Mouse (Mus musculus) forebrain, embryonic 11.5 days (tissue): ENCODE data around the gene Gpx4. TPM values are rescaled to one million over a fixed set of nuclear protein-coding genes. Genes with fewer than 3 reads are reported as not detected.

Experiments
- ATAC-seq: fragments of 200-750 bp; cut with Nextera tagmentation; replicated peaks from 2 replicates; pipeline ENCODE4 v1.8.0; 2017; ENCODE audit warnings: moderate TSS enrichment; ENCODE audit not compliant: low FRiP score
- DNase-seq: peaks from one replicate; pipeline ENCODE4 v3.0.0-alpha.2; 2017; ENCODE audit warnings: low spot score
- H3K27ac ChIP-seq: fragments of 300-500 bp; sonication (generic); 2 replicates; pipeline ENCODE4 v1.5.1; 2014; ENCODE audit warnings: low read depth, low read length
- H3K27me3 ChIP-seq: fragments of 300-500 bp; sonication (generic); 2 replicates; pipeline ENCODE4 v1.6.1; 2014; ENCODE audit warnings: mild to moderate bottlenecking, low read length, mixed read lengths; ENCODE audit not compliant: control insufficient read depth, insufficient read depth
- H3K36me3 ChIP-seq: fragments of 300-500 bp; sonication (generic); 2 replicates; pipeline ENCODE4 v1.6.1; 2014; ENCODE audit warnings: mild to moderate bottlenecking, low read length, moderate library complexity, mixed read lengths; ENCODE audit not compliant: control insufficient read depth, insufficient read depth
- H3K4me1 ChIP-seq: fragments of 300-500 bp; sonication (generic); replicated peaks from 2 replicates; pipeline ENCODE4 v1.6.1; 2014; ENCODE audit warnings: low read length, mixed read lengths; ENCODE audit not compliant: control insufficient read depth, insufficient read depth
- H3K4me2 ChIP-seq: fragments of 300-500 bp; sonication (generic); 2 replicates; pipeline ENCODE4 v1.6.1; 2014; ENCODE audit warnings: low read depth, mild to moderate bottlenecking, low read length, moderate library complexity, mixed read lengths; ENCODE audit not compliant: severe bottlenecking
- H3K4me3 ChIP-seq: fragments of 300-500 bp; sonication (generic); 2 replicates; pipeline ENCODE4 v1.5.1; 2014; ENCODE audit warnings: low read depth, low read length
- H3K9ac ChIP-seq: fragments of 300-500 bp; sonication (generic); 2 replicates; pipeline ENCODE4 v1.6.1; 2014; ENCODE audit warnings: low read length
- H3K9me3 ChIP-seq: fragments of 300-500 bp; sonication (generic); 2 replicates; pipeline ENCODE4 v1.6.1; 2016; ENCODE audit warnings: low read length, mixed read lengths; ENCODE audit not compliant: control insufficient read depth
- WGBS: fragments of 180-500 bp; shearing (Covaris S2); extraction: QIAGEN DNeasy Blood & Tissue Kit; methylation state at CpG from one replicate; pipeline ENCODE4 v1.1.7; 2014; 5-methylcytosine and 5-hydroxymethylcytosine counted together
- polyA plus RNA-seq: library from polyadenylated mRNA; unstranded; fragments of >200 nt; fragmentation: Nextera tagmentation; extraction: Ambion mirVana; gene quantifications from 2 replicates; pipeline ENCODE4 v1.2.1, GENCODE M21; 2014

Gpx4 gene
- polyA plus RNA-seq, 1 experiment from 2014 or later = 516 TPM

DNA sequence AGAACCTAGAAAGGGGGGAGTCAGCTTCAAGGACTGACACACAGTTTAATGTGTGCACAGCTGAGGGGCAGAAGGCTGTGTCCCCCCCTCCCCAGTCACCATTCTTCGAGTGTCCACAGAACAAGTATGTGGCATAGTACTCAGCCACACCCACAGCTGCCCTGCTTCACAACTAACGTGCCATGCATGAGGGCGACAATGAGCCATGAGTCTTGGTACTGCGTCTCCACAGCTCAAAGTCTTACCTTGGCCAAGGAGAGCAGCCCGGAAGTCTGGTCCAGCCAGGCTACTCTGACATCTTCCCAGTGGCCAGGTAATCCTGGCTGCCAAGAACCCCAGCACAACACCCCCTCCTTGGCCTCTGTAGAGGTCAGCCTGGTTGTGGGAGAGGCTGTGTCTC lies 45.7 kb downstream of the Gpx4 start:
- no peak overlapping the region for H3K27ac ChIP-seq
- DNase-seq = no peak
- H3K9me3 ChIP-seq = no peaks in the 10 kb centered on the region
- no peak for ATAC-seq
- 86% methylated on average over 5 of the region's 5 CpGs for WGBS
- no peak overlapping the region for H3K9ac ChIP-seq
- H3K4me3 ChIP-seq = no peak overlapping the region
- H3K36me3 ChIP-seq = no peaks in the 10 kb centered on the region
- no peaks in the 10 kb centered on the region for H3K4me1 ChIP-seq
- no peak overlapping the region for H3K4me2 ChIP-seq
- H3K27me3 ChIP-seq = no peaks in the 10 kb centered on the region

DNA sequence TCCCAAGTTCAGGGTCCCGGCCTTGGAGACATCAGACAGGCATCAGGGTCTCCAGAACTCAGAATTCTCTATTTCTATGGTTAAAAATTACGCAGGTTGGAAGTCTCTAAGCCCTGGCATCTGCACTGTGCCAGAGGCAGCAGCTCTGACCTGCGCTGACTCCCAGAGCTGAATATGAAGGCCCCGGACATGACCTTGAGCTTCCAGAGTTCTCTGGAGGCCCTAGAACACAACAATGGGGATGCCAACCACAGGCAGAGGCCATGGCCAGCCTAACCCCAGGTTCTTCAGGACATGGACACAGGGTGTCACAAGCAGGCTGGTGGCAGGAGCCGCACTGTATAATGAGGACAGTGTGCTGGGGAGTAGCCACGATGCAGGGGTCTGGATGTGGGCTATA lies 47.1 kb downstream of the Gpx4 start:
- Histone ChIP-seq H3K9ac (no peak overlapping the region), H3K27me3 (no peaks in the 10 kb centered on the region), H3K36me3 (no peaks in the 10 kb centered on the region), H3K27ac (no peak overlapping the region), H3K4me3 (no peak overlapping the region), H3K4me1 (no peaks in the 10 kb centered on the region), H3K4me2 (no peak overlapping the region), H3K9me3 (no peaks in the 10 kb centered on the region)
- 92% methylated on average over 6 of the region's 6 CpGs for WGBS
- ATAC-seq (no peak), DNase-seq (no peak)

DNA sequence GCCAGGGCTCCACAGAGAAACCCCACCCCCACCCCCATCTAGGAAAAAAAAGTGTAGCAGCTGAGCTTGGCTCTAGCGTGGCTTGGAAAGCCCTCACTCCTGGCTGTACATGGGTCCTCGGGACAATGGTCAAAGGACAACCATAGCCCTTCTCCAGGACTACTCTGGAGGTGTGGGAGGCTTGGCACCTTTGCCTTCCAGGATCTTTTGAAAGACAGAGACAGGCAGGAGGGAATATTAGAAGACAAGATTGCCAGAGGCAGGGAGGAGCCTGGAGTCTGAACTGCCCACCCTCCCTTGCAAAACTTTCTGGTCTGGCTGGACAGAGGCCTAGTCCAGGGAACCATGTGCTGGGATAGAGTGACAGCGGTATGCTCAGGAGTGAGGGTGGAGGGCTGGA lies 47.7 kb downstream of the Gpx4 start:
- no peaks in the 10 kb centered on the region for H3K4me1 ChIP-seq
- WGBS = 86% methylated on average over 3 of the region's 3 CpGs
- no peak overlapping the region for H3K4me3 ChIP-seq
- H3K36me3 ChIP-seq = no peaks in the 10 kb centered on the region
- DNase-seq (no peak), ATAC-seq (no peak)
- no peak overlapping the region for H3K4me2 ChIP-seq
- H3K27me3 ChIP-seq = no peaks in the 10 kb centered on the region
- H3K9ac ChIP-seq = no peak overlapping the region
- H3K27ac ChIP-seq = no peak overlapping the region
- H3K9me3 ChIP-seq = no peaks in the 10 kb centered on the region

DNA sequence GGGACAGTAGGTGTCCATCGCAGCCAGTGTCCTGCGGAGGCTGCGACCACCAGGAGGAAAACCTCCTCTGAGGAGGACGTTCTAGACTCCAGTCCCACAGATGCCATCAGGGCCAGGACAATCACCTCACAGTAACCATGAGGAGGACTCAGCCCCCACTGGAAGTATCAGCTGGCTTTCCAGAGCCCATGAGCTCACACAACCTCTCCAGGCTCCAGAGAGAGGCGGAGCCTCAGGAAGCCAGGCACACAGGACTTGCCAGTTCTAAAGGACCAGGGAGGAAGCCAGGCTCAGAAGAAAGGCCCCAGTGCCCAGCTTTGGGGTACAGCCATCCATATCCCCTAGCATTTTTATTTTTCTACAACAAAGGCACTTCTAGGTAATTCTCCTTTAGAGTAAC lies 48.6 kb downstream of the Gpx4 start:
- WGBS = 92% methylated on average over 5 of the region's 5 CpGs
- DNase-seq (no peak), ATAC-seq (no peak)
- Histone ChIP-seq H3K4me1 (0 out of 2 replicates have a peak, but pooled peaks cover 2% of the 10 kb centered on the region), H3K36me3 (no peaks in the 10 kb centered on the region), H3K9ac (no peak overlapping the region), H3K27me3 (no peaks in the 10 kb centered on the region), H3K4me3 (no peak overlapping the region), H3K9me3 (no peaks in the 10 kb centered on the region), H3K4me2 (no peak overlapping the region), H3K27ac (no peak overlapping the region)

DNA sequence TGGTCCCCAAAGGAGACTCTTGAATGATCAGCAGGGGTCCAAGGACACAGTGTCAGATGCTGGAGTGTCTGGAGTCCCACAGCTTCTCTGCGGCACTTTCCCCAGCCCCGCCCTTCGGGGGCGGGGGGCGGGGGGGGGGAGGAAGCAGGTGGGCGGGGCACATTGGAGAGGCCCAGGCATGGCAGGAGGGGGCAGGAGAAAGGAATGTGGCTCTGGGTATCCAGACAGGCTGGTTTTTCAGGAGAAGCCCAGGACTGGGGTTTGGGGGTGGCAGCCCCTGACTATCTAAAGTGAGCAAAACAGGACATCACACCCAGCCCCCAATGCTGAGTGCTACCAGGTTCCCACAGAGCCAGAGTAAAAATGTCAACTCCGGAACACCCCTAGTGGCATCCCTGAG lies 50.3 kb downstream of the Gpx4 start:
- Histone ChIP-seq H3K4me1 (peaks cover 8% of the 10 kb centered on the region; the same call in 1 of the 2 replicates), H3K36me3 (no peaks in the 10 kb centered on the region), H3K4me3 (no peak overlapping the region), H3K9me3 (no peaks in the 10 kb centered on the region), H3K27me3 (no peaks in the 10 kb centered on the region), H3K27ac (no peak overlapping the region), H3K9ac (no peak overlapping the region), H3K4me2 (no peak overlapping the region)
- WGBS = 18% methylated on average over 7 of the region's 7 CpGs
- DNase-seq (no peak), ATAC-seq (no peak)

DNA sequence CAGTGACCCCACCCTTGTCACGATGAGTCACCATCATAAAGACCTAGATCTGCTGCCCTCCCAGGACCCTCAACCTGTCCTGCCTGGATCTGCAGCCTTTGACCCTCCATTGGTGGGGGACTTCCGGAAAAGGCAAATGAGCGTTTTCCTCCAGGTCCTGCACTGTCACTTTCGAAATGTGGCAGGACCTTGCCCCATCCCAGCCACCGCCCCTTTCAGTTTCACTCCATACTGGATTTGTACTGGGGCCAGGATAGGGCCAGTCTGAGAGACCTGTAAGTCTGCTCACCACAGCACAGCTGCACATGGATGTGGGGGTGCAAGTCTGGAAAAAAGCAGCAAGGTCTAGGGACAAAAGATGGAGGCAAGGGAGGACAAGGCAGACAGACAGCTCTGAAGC lies 51.7 kb downstream of the Gpx4 start:
- ATAC-seq = no peak
- Histone ChIP-seq H3K4me3 (no peak overlapping the region), H3K9me3 (no peaks in the 10 kb centered on the region), H3K4me1 (peaks cover 10% of the 10 kb centered on the region), H3K4me2 (no peak overlapping the region), H3K9ac (no peak overlapping the region), H3K36me3 (no peaks in the 10 kb centered on the region), H3K27me3 (no peaks in the 10 kb centered on the region), H3K27ac (no peak overlapping the region)
- no peak for DNase-seq
- 91% methylated on average over 5 of the region's 5 CpGs for WGBS

DNA sequence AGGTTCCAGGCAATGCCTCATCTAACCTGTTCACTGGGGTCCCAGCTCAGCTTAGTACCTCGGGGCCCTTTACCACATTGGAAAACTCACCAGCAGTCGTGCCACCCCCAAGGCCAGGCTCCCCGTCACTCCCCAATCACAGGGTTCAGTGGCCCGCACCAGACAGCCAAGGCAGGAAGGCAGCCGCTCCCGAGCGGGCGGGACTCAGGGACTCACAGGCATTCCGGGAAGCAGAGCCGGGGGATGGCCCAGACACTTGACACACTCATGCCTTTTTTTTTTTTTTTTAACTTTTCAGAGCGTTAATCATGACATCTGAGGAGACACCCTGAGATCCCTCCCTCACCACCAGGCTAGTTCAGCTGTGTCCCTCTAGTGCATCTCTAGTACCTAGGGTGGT lies 54.0 kb downstream of the Gpx4 start:
- ATAC-seq (no peak), DNase-seq (no peak)
- 74% methylated on average over 10 of the region's 11 CpGs for whole genome bisulfite sequencing
- Histone ChIP-seq H3K9ac (no peak overlapping the region), H3K4me1 (peaks cover 10% of the 10 kb centered on the region), H3K36me3 (no peaks in the 10 kb centered on the region), H3K4me2 (no peak overlapping the region), H3K4me3 (no peak overlapping the region), H3K9me3 (no peaks in the 10 kb centered on the region), H3K27me3 (no peaks in the 10 kb centered on the region), H3K27ac (no peak overlapping the region)

DNA sequence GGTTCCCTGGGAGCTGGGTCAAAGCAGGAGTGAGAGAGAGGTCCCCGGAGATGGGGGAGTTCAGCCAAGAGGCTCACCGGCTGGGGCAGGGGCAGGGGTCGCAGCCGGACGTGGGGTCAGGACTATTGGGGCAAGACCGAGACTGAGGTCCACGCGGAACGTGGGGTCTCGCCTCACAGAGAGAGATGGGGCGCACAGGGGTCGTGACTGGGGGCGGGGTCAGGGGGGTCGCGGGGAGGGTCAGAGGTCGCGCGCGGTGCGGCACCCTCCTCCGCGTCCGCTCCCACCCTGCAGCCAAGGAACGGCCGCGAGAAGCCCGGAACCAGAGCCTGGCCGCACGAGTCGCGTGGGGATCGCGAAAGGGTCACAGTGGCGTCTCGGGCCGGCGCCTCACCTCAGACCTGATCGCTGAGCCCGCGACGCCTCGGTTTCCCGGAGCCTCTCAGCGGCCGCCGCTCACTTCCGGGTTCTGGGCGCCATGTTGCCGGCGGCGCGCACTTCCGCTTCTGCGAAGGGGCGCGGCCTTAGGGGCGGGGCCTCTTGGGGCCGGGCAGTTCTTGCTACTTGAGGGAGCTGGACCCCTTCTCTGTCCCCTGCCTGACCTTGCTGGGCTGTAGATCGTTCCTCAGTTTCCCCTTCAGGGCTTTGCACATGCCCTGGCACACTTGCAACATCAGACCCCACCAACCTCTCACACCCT lies 55.4 kb downstream of the Gpx4 start:
- Histone ChIP-seq H3K9ac (peak overlapping the region; percentile 88), H3K27ac (peak overlapping the region; percentile 25; the same call in 1 of the 2 replicates), H3K27me3 (no peaks in the 10 kb centered on the region), H3K9me3 (no peaks in the 10 kb centered on the region), H3K4me2 (peak overlapping the region; percentile 96), H3K4me1 (peaks cover 10% of the 10 kb centered on the region), H3K36me3 (no peaks in the 10 kb centered on the region), H3K4me3 (peak overlapping the region; percentile 94)
- peak; percentile 93 for DNase-seq
- WGBS = 1% methylated on average over 49 of the region's 59 CpGs
- ATAC-seq = peak; percentile 91

DNA sequence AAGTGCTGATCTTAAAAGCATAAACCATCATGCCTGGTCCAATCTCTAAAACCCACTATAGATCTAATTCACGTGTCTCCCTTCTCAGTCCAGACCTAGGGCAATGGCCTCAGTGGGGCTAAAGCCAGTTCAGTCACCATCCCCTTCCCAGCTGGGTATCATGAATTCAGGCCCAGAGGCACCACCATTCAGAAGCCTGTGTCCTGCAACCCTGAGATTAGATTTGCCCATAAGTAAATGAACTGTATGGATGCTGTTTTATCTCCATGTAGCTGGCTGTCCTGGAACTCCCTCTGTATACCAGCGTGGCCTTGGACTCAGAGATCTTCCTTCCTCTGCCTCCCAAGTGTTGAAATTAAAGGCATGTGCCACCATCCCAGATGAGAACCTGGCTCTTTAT lies 56.1 kb downstream of the Gpx4 start:
- Histone ChIP-seq H3K9me3 (no peaks in the 10 kb centered on the region), H3K9ac (peak overlapping the region; percentile 88; the same call in 1 of the 2 replicates), H3K27ac (no peak overlapping the region), H3K36me3 (no peaks in the 10 kb centered on the region), H3K4me3 (no peak overlapping the region), H3K4me1 (peaks cover 10% of the 10 kb centered on the region), H3K27me3 (no peaks in the 10 kb centered on the region), H3K4me2 (peak overlapping the region; percentile 96; the same call in 1 of the 2 replicates)
- DNase-seq = no peak
- ATAC-seq = no peak
- WGBS = 86% methylated on average over 2 of the region's 2 CpGs
